Mouse (Mus musculus) cerebellum, adult 8-10 months (tissue): ENCODE data around the gene Lhx5.

Source experiments
- DNase-seq: peaks from one replicate; pipeline ENCODE4 v3.0.0; 2022

Lhx5 gene

GRCm38 (mm10) chr5:120433135-120433760, 1.7 kb downstream of the Lhx5 start:
- DNase-seq = no peak

- DNase-seq = no peak
These were observed 2.8 kb downstream of the Lhx5 start for GRCm38 (mm10) chr5:120434231-120434735.

GRCm38 (mm10) chr5:120435006-120435681, 3.6 kb downstream of the Lhx5 start:
- DNase-seq = no peak

GRCm38 (mm10) chr5:120435731-120436501, 4.4 kb downstream of the Lhx5 start:
- no peak for DNase-seq

GRCm38 (mm10) chr5:120436885-120437495, 5.5 kb downstream of the Lhx5 start:
- DNase-seq = no peak

GRCm38 (mm10) chr5:120437539-120437938, 6.0 kb downstream of the Lhx5 start:
- no peak for DNase-seq

GRCm38 (mm10) chr5:120437986-120438385, 6.5 kb downstream of the Lhx5 start:
- DNase-seq = no peak

- no peak for DNase-seq
These were observed 7.0 kb downstream of the Lhx5 start for GRCm38 (mm10) chr5:120438469-120438868.

- no peak for DNase-seq
These were observed 7.7 kb downstream of the Lhx5 start for GRCm38 (mm10) chr5:120438991-120439710.

- DNase-seq = no peak
These were observed 8.6 kb downstream of the Lhx5 start for GRCm38 (mm10) chr5:120439887-120440670.

GRCm38 (mm10) chr5:120440733-120441132, 9.2 kb downstream of the Lhx5 start:
- DNase-seq = peak; percentile 94

GRCm38 (mm10) chr5:120447305-120447704, 15.8 kb downstream of the Lhx5 start:
- no peak for DNase-seq

GRCm38 (mm10) chr5:120454756-120455337, 23.3 kb downstream of the Lhx5 start:
- DNase-seq = no peak

- no peak for DNase-seq
These were observed 24.8 kb downstream of the Lhx5 start for GRCm38 (mm10) chr5:120456253-120456652.

GRCm38 (mm10) chr5:120456841-120457554, 25.5 kb downstream of the Lhx5 start:
- DNase-seq = no peak

GRCm38 (mm10) chr5:120457628-120458027, 26.1 kb downstream of the Lhx5 start:
- peak; percentile 62 for DNase-seq

- DNase-seq = no peak
These were observed 27.6 kb downstream of the Lhx5 start for GRCm38 (mm10) chr5:120459133-120459532.

GRCm38 (mm10) chr5:120461902-120462301, 30.4 kb downstream of the Lhx5 start:
- no peak for DNase-seq

GRCm38 (mm10) chr5:120464321-120464720, 32.8 kb downstream of the Lhx5 start:
- no peak for DNase-seq

- no peak for DNase-seq
These were observed 33.6 kb downstream of the Lhx5 start for GRCm38 (mm10) chr5:120465062-120465461.

- no peak for DNase-seq
These were observed 34.4 kb downstream of the Lhx5 start for GRCm38 (mm10) chr5:120465860-120466259.
